Mouse (Mus musculus): ENCODE data around the gene Bahcc1. TPM values are rescaled to one million over a fixed set of nuclear protein-coding genes. Genes with fewer than 3 reads are reported as not detected.

Gene Bahcc1
- polyA plus RNA-seq, 1 experiment from 2014 or later, result 24.0 TPM

- Histone ChIP-seq H3K9me3 (no peaks in the 10 kb centered on the region), H3K9ac (peak overlapping the region; percentile 100), H3K27me3 (no peaks in the 10 kb centered on the region), H3K4me3 (replicated peaks) (peak overlapping the region; percentile 95), H3K36me3 (replicated peaks) (peaks cover 10% of the 10 kb centered on the region), H3K27ac (peak overlapping the region; percentile 98), H3K4me2 (peak overlapping the region; percentile 93), H3K4me1 (peaks cover 31% of the 10 kb centered on the region)
- no peak for ATAC-seq (ENCODE audit: low FRiP score)
- WGBS, result under 1% methylated on average over 52 of the region's 52 CpGs
Observed at GRCm38 (mm10) chr11:120234136-120234775, 1.5 kb downstream of the Bahcc1 start.

GRCm38 (mm10) chr11:120234776-120235181 lies 2.0 kb downstream of the Bahcc1 start:
- Histone ChIP-seq H3K36me3 (replicated peaks) (peaks cover 10% of the 10 kb centered on the region), H3K4me2 (peak overlapping the region; percentile 93), H3K4me3 (replicated peaks) (peak overlapping the region; percentile 95), H3K4me1 (peaks cover 31% of the 10 kb centered on the region), H3K9me3 (no peaks in the 10 kb centered on the region), H3K27me3 (no peaks in the 10 kb centered on the region), H3K9ac (peak overlapping the region; percentile 100), H3K27ac (peak overlapping the region; percentile 98)
- ATAC-seq (ENCODE audit: low FRiP score), result no peak
- WGBS, result 0% methylated on average over 39 of the region's 39 CpGs

GRCm38 (mm10) chr11:120235385-120236113 lies 2.8 kb downstream of the Bahcc1 start:
- Histone ChIP-seq H3K4me2 (peak overlapping the region; percentile 93), H3K9ac (peak overlapping the region; percentile 100), H3K36me3 (replicated peaks) (peaks cover 10% of the 10 kb centered on the region), H3K9me3 (no peaks in the 10 kb centered on the region), H3K27ac (peak overlapping the region; percentile 100), H3K4me3 (replicated peaks) (peak overlapping the region; percentile 95), H3K4me1 (peaks cover 33% of the 10 kb centered on the region), H3K27me3 (no peaks in the 10 kb centered on the region)
- under 1% methylated on average over 39 of the region's 40 CpGs for WGBS
- ATAC-seq (ENCODE audit: low FRiP score), result no peak

GRCm38 (mm10) chr11:120236114-120236437 lies 3.3 kb downstream of the Bahcc1 start:
- no peak for ATAC-seq (ENCODE audit: low FRiP score)
- WGBS, result 1% methylated on average over 13 of the region's 13 CpGs
- peak overlapping the region; percentile 100 for H3K27ac ChIP-seq
- no peaks in the 10 kb centered on the region for H3K9me3 ChIP-seq
- H3K4me2 ChIP-seq, result peak overlapping the region; percentile 93
- peaks cover 10% of the 10 kb centered on the region for H3K36me3 ChIP-seq (replicated peaks)
- H3K9ac ChIP-seq, result peak overlapping the region; percentile 100
- peak overlapping the region; percentile 95 for H3K4me3 ChIP-seq (replicated peaks)
- no peaks in the 10 kb centered on the region for H3K27me3 ChIP-seq
- peaks cover 39% of the 10 kb centered on the region for H3K4me1 ChIP-seq

GRCm38 (mm10) chr11:120236438-120237165 lies 3.9 kb downstream of the Bahcc1 start:
- H3K4me3 ChIP-seq (replicated peaks), result peak overlapping the region; percentile 95
- no peaks in the 10 kb centered on the region for H3K27me3 ChIP-seq
- under 1% methylated on average over 81 of the region's 96 CpGs for WGBS
- peak overlapping the region; percentile 93 for H3K4me2 ChIP-seq
- H3K9ac ChIP-seq, result peak overlapping the region; percentile 100
- peaks cover 44% of the 10 kb centered on the region for H3K4me1 ChIP-seq
- no peaks in the 10 kb centered on the region for H3K9me3 ChIP-seq
- peaks cover 10% of the 10 kb centered on the region for H3K36me3 ChIP-seq (replicated peaks)
- H3K27ac ChIP-seq, result peak overlapping the region; percentile 100
- ATAC-seq (ENCODE audit: low FRiP score), result no peak

- Histone ChIP-seq H3K9me3 (no peaks in the 10 kb centered on the region), H3K9ac (peak overlapping the region; percentile 100), H3K36me3 (replicated peaks) (peaks cover 10% of the 10 kb centered on the region), H3K4me2 (peak overlapping the region; percentile 93), H3K4me1 (peaks cover 44% of the 10 kb centered on the region), H3K4me3 (replicated peaks) (peak overlapping the region; percentile 95), H3K27ac (peak overlapping the region; percentile 100), H3K27me3 (no peaks in the 10 kb centered on the region)
- no peak for ATAC-seq (ENCODE audit: low FRiP score)
- under 1% methylated on average over 87 of the region's 89 CpGs for WGBS
Observed at GRCm38 (mm10) chr11:120237166-120238131, 4.7 kb downstream of the Bahcc1 start.

- Histone ChIP-seq H3K9ac (peak overlapping the region; percentile 100), H3K4me2 (peak overlapping the region; percentile 93), H3K27ac (peak overlapping the region; percentile 97), H3K27me3 (no peaks in the 10 kb centered on the region), H3K4me1 (peaks cover 53% of the 10 kb centered on the region), H3K36me3 (replicated peaks) (peaks cover 10% of the 10 kb centered on the region), H3K4me3 (replicated peaks) (peak overlapping the region; percentile 95), H3K9me3 (no peaks in the 10 kb centered on the region)
- no peak for ATAC-seq (ENCODE audit: low FRiP score)
- WGBS, result 1% methylated on average over 8 of the region's 8 CpGs
Observed at GRCm38 (mm10) chr11:120238306-120238705, 5.6 kb downstream of the Bahcc1 start.

- WGBS, result under 1% methylated on average over 8 of the region's 8 CpGs
- ATAC-seq (ENCODE audit: low FRiP score), result no peak
Observed at GRCm38 (mm10) chr11:120238751-120239359, 6.1 kb downstream of the Bahcc1 start.

GRCm38 (mm10) chr11:120239581-120239991 lies 6.8 kb downstream of the Bahcc1 start:
- peak overlapping the region; percentile 93 for H3K4me2 ChIP-seq
- peaks cover 66% of the 10 kb centered on the region for H3K4me1 ChIP-seq
- H3K9ac ChIP-seq, result peak overlapping the region; percentile 100
- H3K27ac ChIP-seq, result peak overlapping the region; percentile 97
- H3K4me3 ChIP-seq (replicated peaks), result peak overlapping the region; percentile 95
- WGBS, result 1% methylated on average over 11 of the region's 11 CpGs
- H3K36me3 ChIP-seq (replicated peaks), result peaks cover 10% of the 10 kb centered on the region
- H3K9me3 ChIP-seq, result no peaks in the 10 kb centered on the region
- no peaks in the 10 kb centered on the region for H3K27me3 ChIP-seq
- ATAC-seq (ENCODE audit: low FRiP score), result no peak

More at GRCm38 (mm10) chr11:120238751-120239359, 6.1 kb downstream of the Bahcc1 start:
- H3K4me1 ChIP-seq, result peaks cover 58% of the 10 kb centered on the region
- H3K4me2 ChIP-seq, result peak overlapping the region; percentile 93
- H3K9ac ChIP-seq, result peak overlapping the region; percentile 100
- H3K4me3 ChIP-seq (replicated peaks), result peak overlapping the region; percentile 95
- peak overlapping the region; percentile 97 for H3K27ac ChIP-seq
- H3K27me3 ChIP-seq, result no peaks in the 10 kb centered on the region
- no peaks in the 10 kb centered on the region for H3K9me3 ChIP-seq
- peaks cover 10% of the 10 kb centered on the region for H3K36me3 ChIP-seq (replicated peaks)

GRCm38 (mm10) chr11:120240206-120240605 lies 7.5 kb downstream of the Bahcc1 start:
- Histone ChIP-seq H3K4me1 (peaks cover 72% of the 10 kb centered on the region), H3K36me3 (replicated peaks) (peaks cover 10% of the 10 kb centered on the region), H3K4me3 (replicated peaks) (peak overlapping the region; percentile 95), H3K9ac (peak overlapping the region; percentile 100), H3K27ac (peak overlapping the region; percentile 97), H3K27me3 (no peaks in the 10 kb centered on the region), H3K4me2 (peak overlapping the region; percentile 93), H3K9me3 (no peaks in the 10 kb centered on the region)
- ATAC-seq (ENCODE audit: low FRiP score), result peak; percentile 45
- under 1% methylated on average over 10 of the region's 10 CpGs for WGBS

All from forebrain, embryonic 12.5 days (tissue).